Mouse (Mus musculus): Measurements from ENCODE around the gene Rhbdl3. TPM values are rescaled to one million over a fixed set of nuclear protein-coding genes. Genes with fewer than 3 reads are reported as not detected.
"Not testable (repeated sequence)": the region's sequence is repeated elsewhere in the genome, so short reads cannot be mapped to it uniquely, and the experiment has no call there.

The Rhbdl3 gene
- total RNA-seq, 2 experiments from 2014 or later: 9.7 to 11.5 TPM

DNA sequence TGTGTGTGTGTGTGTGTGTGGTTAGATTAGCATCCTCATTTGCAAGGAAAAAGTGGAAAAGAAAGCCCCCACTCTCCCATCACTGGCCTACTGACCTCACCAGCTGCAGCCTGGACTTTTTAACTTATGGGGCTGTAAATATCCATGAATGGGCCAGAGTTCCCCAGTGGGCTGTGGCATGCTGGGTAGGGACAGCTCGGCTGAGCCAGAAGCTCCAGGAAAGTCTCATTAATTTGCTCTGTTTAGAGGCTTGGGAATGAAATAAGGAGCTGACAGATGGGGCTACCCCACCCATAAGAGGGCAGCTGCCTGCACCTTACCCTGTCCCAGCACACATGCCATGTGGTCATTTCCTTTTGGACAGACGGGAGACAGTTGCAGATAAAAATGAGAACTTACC, 11.3 kb downstream of the Rhbdl3 start:
- no peak for DNase-seq (ENCODE audit: low spot score in 2 of 2)

GRCm38 (mm10) chr11:80312565-80312964, 11.9 kb downstream of the Rhbdl3 start:
- no peak for DNase-seq (ENCODE audit: low spot score in 2 of 2)

DNA sequence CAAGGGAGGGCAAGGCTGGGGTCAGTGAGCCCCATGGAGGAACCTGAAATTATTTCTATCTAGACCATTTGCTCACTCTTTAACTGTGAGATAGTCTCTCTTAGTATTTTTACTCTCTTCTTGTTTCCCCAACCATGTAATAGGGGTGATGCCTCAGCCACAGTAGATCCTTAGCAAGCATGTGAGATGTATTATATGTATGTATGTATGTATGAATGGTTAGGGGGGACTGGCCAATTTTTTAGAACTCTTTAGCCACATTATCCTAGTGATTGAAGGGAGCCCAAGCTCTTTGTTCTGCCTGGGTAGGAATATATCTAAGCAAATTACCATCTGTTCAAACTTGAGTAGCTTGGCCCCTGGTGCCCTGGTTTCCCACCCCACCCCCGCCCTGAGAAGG, 12.8 kb downstream of the Rhbdl3 start:
- DNase-seq (ENCODE audit: low spot score in 2 of 2): no peak

DNA sequence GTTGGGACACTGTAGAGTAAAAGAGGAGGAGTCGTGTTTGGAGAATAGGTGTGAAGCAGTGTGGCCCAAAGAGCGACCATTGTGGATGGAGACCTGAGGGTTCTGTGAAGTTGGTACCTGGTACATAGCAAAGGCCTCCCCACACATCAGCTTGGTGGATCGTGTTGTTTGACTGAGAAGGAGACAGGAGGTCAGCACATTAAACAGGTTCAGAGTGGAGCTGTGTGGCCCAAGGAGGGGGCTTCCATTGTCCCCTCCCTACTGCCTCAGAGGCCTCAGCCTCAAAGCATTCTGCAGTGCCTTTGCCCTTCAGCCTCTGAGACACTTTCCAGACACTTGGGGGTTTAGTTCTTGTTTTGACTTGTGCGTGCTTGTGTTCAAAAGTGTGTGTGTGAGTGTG, 13.2 kb downstream of the Rhbdl3 start:
- DNase-seq (ENCODE audit: low spot score in 2 of 2): no peak

- no peak for DNase-seq (ENCODE audit: low spot score in 2 of 2)
Observed at GRCm38 (mm10) chr11:80315743-80316639, 15.3 kb downstream of the Rhbdl3 start.

GRCm38 (mm10) chr11:80323255-80323654, 22.5 kb downstream of the Rhbdl3 start:
- no peak for DNase-seq (ENCODE audit: low spot score in 2 of 2)

DNA sequence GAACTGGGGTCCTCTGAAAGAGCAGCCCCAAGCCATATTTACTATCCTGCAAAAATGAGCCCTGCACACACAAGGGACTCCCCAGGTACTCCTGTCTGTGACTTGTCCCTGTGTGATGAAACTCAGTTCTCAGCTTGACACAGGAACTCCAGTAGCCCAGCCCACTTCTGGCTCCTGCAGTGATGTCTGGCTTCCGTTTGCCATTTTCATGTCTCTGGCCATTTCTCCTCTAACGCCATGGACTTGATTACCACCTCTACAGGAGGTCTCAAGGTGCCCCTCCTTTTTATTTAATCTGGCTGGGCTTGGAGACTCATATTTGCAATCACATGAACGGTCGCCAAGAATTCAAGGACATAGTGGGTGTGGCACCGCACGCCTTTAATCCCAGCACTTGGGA, 23.9 kb downstream of the Rhbdl3 start:
- DNase-seq (ENCODE audit: low spot score in 2 of 2): no peak

GRCm38 (mm10) chr11:80332709-80333400, 32.1 kb downstream of the Rhbdl3 start:
- no peak for DNase-seq (ENCODE audit: low spot score in 2 of 2)

GRCm38 (mm10) chr11:80335609-80336350, 35.1 kb downstream of the Rhbdl3 start:
- no peak for DNase-seq (ENCODE audit: low spot score in 2 of 2)

DNA sequence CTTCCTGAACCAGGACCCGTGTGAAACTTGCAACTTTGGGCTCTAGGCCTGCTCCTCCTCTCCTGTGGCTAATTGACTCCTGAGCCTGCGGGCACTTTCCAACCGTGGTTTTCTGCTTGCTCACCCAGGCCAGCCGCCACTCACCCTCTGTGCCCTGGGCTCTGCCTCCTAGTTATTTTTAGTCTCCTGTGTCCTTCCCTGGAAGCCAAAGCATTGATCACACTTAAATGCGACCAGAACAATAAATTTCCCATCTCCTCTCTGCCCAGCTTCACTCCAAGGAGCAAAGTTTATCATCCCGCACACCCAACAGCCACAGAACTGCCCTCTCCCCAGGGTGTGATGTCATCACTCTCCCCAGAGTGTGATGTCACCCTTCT, 35.6 kb downstream of the Rhbdl3 start:
- DNase-seq (ENCODE audit: low spot score in 2 of 2): no peak

DNA sequence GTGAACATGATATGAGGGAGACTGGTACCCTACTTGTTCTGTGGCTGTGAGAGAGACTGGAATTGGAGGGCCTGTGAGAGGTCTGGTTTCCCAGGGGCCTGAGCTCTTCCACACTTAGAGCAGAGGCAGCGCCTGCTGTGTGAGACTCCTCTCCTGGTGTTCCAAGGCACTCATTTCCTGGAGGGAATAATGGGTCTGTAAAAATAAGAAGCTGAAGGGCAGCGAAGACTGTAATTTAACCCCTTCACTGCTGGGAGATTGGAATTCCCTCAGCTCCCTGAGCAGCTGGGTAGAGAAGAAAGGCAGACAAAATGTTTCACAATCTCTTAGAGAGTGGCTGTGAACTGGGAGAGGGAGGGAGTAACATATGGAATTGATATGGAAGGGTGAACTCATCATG, 41.8 kb downstream of the Rhbdl3 start:
- no peak for DNase-seq (ENCODE audit: low spot score in 2 of 2)

GRCm38 (mm10) chr11:80351832-80352430, 51.2 kb downstream of the Rhbdl3 start:
- peak; percentile 65 to 83 for DNase-seq (ENCODE audit: low spot score in 2 of 2)

GRCm38 (mm10) chr11:80354832-80355231, 54.1 kb downstream of the Rhbdl3 start:
- DNase-seq (ENCODE audit: low spot score in 2 of 2): no peak

DNA sequence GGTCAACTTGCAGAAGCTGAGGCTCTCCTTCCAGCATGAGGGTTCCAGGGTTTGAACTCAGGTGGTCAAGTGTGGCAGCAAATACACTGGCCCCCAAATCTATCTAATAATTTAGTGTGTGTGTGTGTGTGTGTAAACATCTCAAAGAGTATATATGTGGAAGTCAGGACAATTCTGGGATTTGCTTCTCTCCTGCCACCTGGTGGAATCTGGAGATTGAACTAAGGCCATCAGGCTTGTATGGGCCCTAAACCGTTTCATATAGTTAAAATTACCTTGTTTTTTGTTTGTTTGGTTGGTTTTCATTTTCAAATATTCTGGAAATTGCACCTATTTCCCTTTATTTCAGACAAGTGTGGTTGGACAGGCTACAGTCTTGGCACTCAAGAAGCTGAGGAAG, 68.2 kb downstream of the Rhbdl3 start:
- no peak for DNase-seq (ENCODE audit: low spot score in 2 of 2)

- DNase-seq (ENCODE audit: low spot score in 2 of 2): no peak
Observed at GRCm38 (mm10) chr11:80376651-80377050, 75.9 kb downstream of the Rhbdl3 start.

DNA sequence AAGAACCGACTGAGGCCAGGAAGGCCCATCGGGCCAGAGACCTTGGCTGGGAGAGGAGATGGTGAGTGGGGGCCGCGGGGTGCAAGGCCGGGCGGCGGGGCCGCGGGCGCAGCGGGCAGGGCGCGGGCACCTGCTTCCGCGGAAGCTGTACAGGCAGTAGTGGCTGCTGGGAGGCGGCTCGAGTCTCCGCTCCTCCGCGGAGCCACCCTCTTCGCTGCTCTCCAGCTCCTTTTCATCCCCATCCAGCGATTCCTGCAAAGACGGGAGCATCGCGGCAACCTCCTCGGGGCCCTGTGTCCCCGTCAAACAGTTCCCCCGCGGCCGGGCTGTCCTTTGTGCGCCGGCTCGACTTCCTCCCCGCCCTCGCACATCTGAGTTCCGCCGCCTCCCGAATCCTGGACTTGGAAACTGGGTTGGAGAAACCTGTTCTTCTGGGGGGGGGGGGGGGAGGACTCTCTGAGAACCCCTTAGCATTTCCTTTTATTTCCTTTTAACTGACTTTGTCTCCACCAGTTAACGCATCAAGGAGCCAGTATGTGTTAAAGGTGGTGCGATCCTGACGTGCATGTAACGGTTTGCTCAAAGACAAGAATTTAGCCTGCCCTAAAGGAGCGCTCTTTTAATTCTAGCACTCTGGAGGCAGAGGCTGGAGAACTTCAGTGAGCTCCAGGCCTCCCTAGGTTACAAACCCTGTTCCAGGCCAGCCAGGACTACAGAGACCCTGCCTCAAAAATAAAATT, 77.2 kb downstream of the Rhbdl3 start, which contains the start of gene 5730455P16Rik:
5730455P16Rik (minus strand) TSS at position 323 of the 740 bp plus-strand sequence.
- peak; percentile 75 to 85 for DNase-seq (ENCODE audit: low spot score in 2 of 2)

- not testable (repeated sequence) for DNase-seq (ENCODE audit: low spot score in 2 of 2)
Observed at GRCm38 (mm10) chr11:80378452-80379068, 77.8 kb downstream of the Rhbdl3 start.

DNA sequence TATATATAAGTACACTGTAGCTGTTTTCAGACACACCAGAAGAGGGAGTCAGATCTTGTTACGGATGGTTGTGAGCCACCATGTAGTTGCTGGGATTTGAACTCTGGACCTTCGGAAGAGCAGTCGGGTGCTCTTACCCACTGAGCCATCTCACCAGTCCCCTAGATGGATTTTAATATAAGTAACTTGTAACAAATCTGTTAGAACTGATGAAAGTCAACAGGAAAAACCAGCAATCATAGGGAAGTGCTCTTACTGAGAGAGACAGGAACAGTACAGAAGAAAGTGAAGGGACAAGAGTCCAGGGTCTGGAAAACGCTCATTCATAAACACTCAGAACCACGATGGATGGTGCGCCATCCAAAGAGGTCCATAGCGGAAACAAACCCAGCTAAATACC, 78.5 kb downstream of the Rhbdl3 start:
- DNase-seq (ENCODE audit: low spot score in 2 of 2): not testable (repeated sequence)

DNA sequence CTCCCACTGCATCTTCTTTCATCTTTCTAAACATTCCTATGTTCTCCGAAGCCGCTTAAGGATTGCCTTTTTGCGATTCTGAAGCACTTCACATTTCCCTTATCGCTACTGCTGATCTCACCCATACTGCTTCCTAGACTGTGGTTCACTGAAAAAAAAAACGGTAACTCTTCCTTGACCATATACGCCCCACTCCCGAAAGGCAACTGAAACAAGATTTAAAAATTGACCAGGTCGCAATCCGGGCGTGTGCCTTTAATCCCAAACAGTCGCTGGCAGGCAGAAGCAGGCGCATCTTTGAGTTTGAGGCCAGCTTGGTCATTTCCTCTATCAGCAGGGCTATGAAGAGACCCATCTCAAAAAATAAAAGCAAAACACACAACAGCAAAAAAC, 81.9 kb downstream of the Rhbdl3 start:
- DNase-seq (ENCODE audit: low spot score in 2 of 2): peak in 1 of 2 experiments; percentile 18

- peak; percentile 96 to 99 for DNase-seq (ENCODE audit: low spot score in 2 of 2)
Observed at GRCm38 (mm10) chr11:80383019-80383625, 82.4 kb downstream of the Rhbdl3 start, which contains the start of gene Zfp207. Zfp207 (plus strand) TSS chr11:80383279.

Measured in gastrocnemius, postnatal 4 days (tissue).